Mouse (Mus musculus): Measurements from ENCODE around the gene Chpf. TPM values are rescaled to one million over a fixed set of nuclear protein-coding genes. Genes with fewer than 3 reads are reported as not detected.

Chpf gene
- polyA plus RNA-seq, 1 experiment from 2014 or later, result 21.6 TPM

GRCm38 (mm10) chr1:75487405-75488161 is 8.5 kb upstream of the Chpf start:
- Histone ChIP-seq H3K27me3 (replicated peaks; ENCODE audit: control insufficient read depth, insufficient read depth, low read length) (peaks cover 33% of the 10 kb centered on the region), H3K36me3 (ENCODE audit: control insufficient read depth, insufficient read depth, low read length) (peaks cover 29% of the 10 kb centered on the region), H3K4me3 (ENCODE audit: low read depth, low read length) (peak overlapping the region; percentile 41), H3K9me3 (replicated peaks; ENCODE audit: control insufficient read depth, low read length) (no peaks in the 10 kb centered on the region), H3K9ac (ENCODE audit: low read length) (peak overlapping the region; percentile 55), H3K4me1 (ENCODE audit: control insufficient read depth, insufficient read depth, low read length) (peaks cover 3% of the 10 kb centered on the region; the same call in 1 of the 2 replicates), H3K27ac (ENCODE audit: low read depth, low read length) (no peak overlapping the region), H3K4me2 (ENCODE audit: low read length) (peak overlapping the region; percentile 87)
- ATAC-seq (peak; percentile 72), DNase-seq (ENCODE audit: low spot score) (peak; percentile 78)
- WGBS, result under 1% methylated on average over 61 of the region's 62 CpGs

- Histone ChIP-seq H3K9me3 (replicated peaks; ENCODE audit: control insufficient read depth, low read length) (no peaks in the 10 kb centered on the region), H3K4me3 (ENCODE audit: low read depth, low read length) (peak overlapping the region; percentile 41), H3K4me2 (ENCODE audit: low read length) (peak overlapping the region; percentile 87), H3K36me3 (ENCODE audit: control insufficient read depth, insufficient read depth, low read length) (peaks cover 32% of the 10 kb centered on the region), H3K27me3 (replicated peaks; ENCODE audit: control insufficient read depth, insufficient read depth, low read length) (peaks cover 33% of the 10 kb centered on the region), H3K4me1 (ENCODE audit: control insufficient read depth, insufficient read depth, low read length) (peaks cover 3% of the 10 kb centered on the region; the same call in 1 of the 2 replicates), H3K9ac (ENCODE audit: low read length) (peak overlapping the region; percentile 55), H3K27ac (ENCODE audit: low read depth, low read length) (no peak overlapping the region)
- DNase-seq (ENCODE audit: low spot score) (no peak), ATAC-seq (peak; percentile 14)
- WGBS, result 0% methylated on average over 13 of the region's 13 CpGs
Measured at GRCm38 (mm10) chr1:75487040-75487404, 7.9 kb upstream of the Chpf start.

GRCm38 (mm10) chr1:75486561-75486960 is 7.5 kb upstream of the Chpf start:
- DNase-seq (ENCODE audit: low spot score) (no peak), ATAC-seq (no peak)
- H3K4me2 ChIP-seq (ENCODE audit: low read length), result peak overlapping the region; percentile 87
- H3K36me3 ChIP-seq (ENCODE audit: control insufficient read depth, insufficient read depth, low read length), result peaks cover 32% of the 10 kb centered on the region
- H3K4me1 ChIP-seq (ENCODE audit: control insufficient read depth, insufficient read depth, low read length), result peaks cover 3% of the 10 kb centered on the region; the same call in 1 of the 2 replicates
- WGBS, result 5% methylated on average over 24 of the region's 24 CpGs
- peak overlapping the region; percentile 41; the same call in 1 of the 2 replicates for H3K4me3 ChIP-seq (ENCODE audit: low read depth, low read length)
- no peak overlapping the region for H3K27ac ChIP-seq (ENCODE audit: low read depth, low read length)
- H3K9ac ChIP-seq (ENCODE audit: low read length), result no peak overlapping the region
- H3K9me3 ChIP-seq (replicated peaks; ENCODE audit: control insufficient read depth, low read length), result no peaks in the 10 kb centered on the region
- H3K27me3 ChIP-seq (replicated peaks; ENCODE audit: control insufficient read depth, insufficient read depth, low read length), result peaks cover 33% of the 10 kb centered on the region

GRCm38 (mm10) chr1:75480735-75481134 is 1.6 kb upstream of the Chpf start:
- Histone ChIP-seq H3K4me1 (ENCODE audit: control insufficient read depth, insufficient read depth, low read length) (peaks cover 30% of the 10 kb centered on the region), H3K9ac (ENCODE audit: low read length) (peak overlapping the region; percentile 86; the same call in 1 of the 2 replicates), H3K4me2 (ENCODE audit: low read length) (peak overlapping the region; percentile 89), H3K27me3 (replicated peaks; ENCODE audit: control insufficient read depth, insufficient read depth, low read length) (peaks cover 8% of the 10 kb centered on the region), H3K4me3 (ENCODE audit: low read depth, low read length) (peak overlapping the region; percentile 85), H3K36me3 (ENCODE audit: control insufficient read depth, insufficient read depth, low read length) (peaks cover 47% of the 10 kb centered on the region), H3K27ac (ENCODE audit: low read depth, low read length) (no peak overlapping the region), H3K9me3 (replicated peaks; ENCODE audit: control insufficient read depth, low read length) (no peaks in the 10 kb centered on the region)
- 88% methylated on average over 7 of the region's 7 CpGs for WGBS
- DNase-seq (ENCODE audit: low spot score), result no peak
- no peak for ATAC-seq

GRCm38 (mm10) chr1:75480036-75480435 is 929 bp upstream of the Chpf start:
- DNase-seq (ENCODE audit: low spot score) (no peak), ATAC-seq (no peak)
- 14% methylated on average over 13 of the region's 13 CpGs for WGBS
- Histone ChIP-seq H3K4me1 (ENCODE audit: control insufficient read depth, insufficient read depth, low read length) (peaks cover 30% of the 10 kb centered on the region), H3K9ac (ENCODE audit: low read length) (peak overlapping the region; percentile 86), H3K9me3 (replicated peaks; ENCODE audit: control insufficient read depth, low read length) (no peaks in the 10 kb centered on the region), H3K4me3 (ENCODE audit: low read depth, low read length) (peak overlapping the region; percentile 85), H3K4me2 (ENCODE audit: low read length) (peak overlapping the region; percentile 89), H3K27ac (ENCODE audit: low read depth, low read length) (peak overlapping the region; percentile 80; the same call in 1 of the 2 replicates), H3K27me3 (replicated peaks; ENCODE audit: control insufficient read depth, insufficient read depth, low read length) (peaks cover 3% of the 10 kb centered on the region; the same call in 1 of the 2 replicates), H3K36me3 (ENCODE audit: control insufficient read depth, insufficient read depth, low read length) (peaks cover 47% of the 10 kb centered on the region)

- Histone ChIP-seq H3K9me3 (replicated peaks; ENCODE audit: control insufficient read depth, low read length) (no peaks in the 10 kb centered on the region), H3K36me3 (ENCODE audit: control insufficient read depth, insufficient read depth, low read length) (peaks cover 47% of the 10 kb centered on the region), H3K4me2 (ENCODE audit: low read length) (peak overlapping the region; percentile 89), H3K4me3 (ENCODE audit: low read depth, low read length) (peak overlapping the region; percentile 85), H3K4me1 (ENCODE audit: control insufficient read depth, insufficient read depth, low read length) (peaks cover 30% of the 10 kb centered on the region), H3K27ac (ENCODE audit: low read depth, low read length) (peak overlapping the region; percentile 80; the same call in 1 of the 2 replicates), H3K27me3 (replicated peaks; ENCODE audit: control insufficient read depth, insufficient read depth, low read length) (no peaks in the 10 kb centered on the region; the same call in 1 of the 2 replicates), H3K9ac (ENCODE audit: low read length) (peak overlapping the region; percentile 86)
- ATAC-seq (no peak), DNase-seq (ENCODE audit: low spot score) (peak; percentile 39)
- 0% methylated on average over 24 of the region's 24 CpGs for WGBS
Measured at GRCm38 (mm10) chr1:75479635-75479989, 505 bp upstream of the Chpf start.

GRCm38 (mm10) chr1:75478497-75478896 is 610 bp downstream of the Chpf start:
- H3K27ac ChIP-seq (ENCODE audit: low read depth, low read length), result peak overlapping the region; percentile 80
- H3K4me1 ChIP-seq (ENCODE audit: control insufficient read depth, insufficient read depth, low read length), result peaks cover 30% of the 10 kb centered on the region
- peak overlapping the region; percentile 85 for H3K4me3 ChIP-seq (ENCODE audit: low read depth, low read length)
- no peaks in the 10 kb centered on the region for H3K9me3 ChIP-seq (replicated peaks; ENCODE audit: control insufficient read depth, low read length)
- no peak for ATAC-seq
- peaks cover 48% of the 10 kb centered on the region for H3K36me3 ChIP-seq (ENCODE audit: control insufficient read depth, insufficient read depth, low read length)
- DNase-seq (ENCODE audit: low spot score), result peak; percentile 33
- WGBS, result under 1% methylated on average over 24 of the region's 25 CpGs
- H3K27me3 ChIP-seq (replicated peaks; ENCODE audit: control insufficient read depth, insufficient read depth, low read length), result no peaks in the 10 kb centered on the region; the same call in 1 of the 2 replicates
- H3K9ac ChIP-seq (ENCODE audit: low read length), result peak overlapping the region; percentile 86
- peak overlapping the region; percentile 89 for H3K4me2 ChIP-seq (ENCODE audit: low read length)

- H3K4me1 ChIP-seq (ENCODE audit: control insufficient read depth, insufficient read depth, low read length), result peaks cover 30% of the 10 kb centered on the region
- DNase-seq (ENCODE audit: low spot score), result peak; percentile 52
Measured at GRCm38 (mm10) chr1:75477966-75478290, 1.2 kb downstream of the Chpf start.

More at GRCm38 (mm10) chr1:75477966-75478290, 1.2 kb downstream of the Chpf start:
- Histone ChIP-seq H3K4me3 (ENCODE audit: low read depth, low read length) (peak overlapping the region; percentile 85), H3K36me3 (ENCODE audit: control insufficient read depth, insufficient read depth, low read length) (peaks cover 49% of the 10 kb centered on the region), H3K4me2 (ENCODE audit: low read length) (peak overlapping the region; percentile 89), H3K27me3 (replicated peaks; ENCODE audit: control insufficient read depth, insufficient read depth, low read length) (no peaks in the 10 kb centered on the region; the same call in 1 of the 2 replicates), H3K9ac (ENCODE audit: low read length) (peak overlapping the region; percentile 30; the same call in 1 of the 2 replicates), H3K27ac (ENCODE audit: low read depth, low read length) (no peak overlapping the region), H3K9me3 (replicated peaks; ENCODE audit: control insufficient read depth, low read length) (no peaks in the 10 kb centered on the region)
- ATAC-seq, result no peak
- 48% methylated on average over 3 of the region's 3 CpGs for WGBS

Measured in forebrain, embryonic 14.5 days (tissue).